Mouse (Mus musculus): Measurements from ENCODE around the gene Rps6ka4. TPM values are rescaled to one million over a fixed set of nuclear protein-coding genes. Genes with fewer than 3 reads are reported as not detected.

Gene Rps6ka4
- 40.3 and 55.5 TPM in 2 replicates for polyA plus RNA-seq (2012; rRNA removed; ENCODE audit: low replicate concordance)

DNA sequence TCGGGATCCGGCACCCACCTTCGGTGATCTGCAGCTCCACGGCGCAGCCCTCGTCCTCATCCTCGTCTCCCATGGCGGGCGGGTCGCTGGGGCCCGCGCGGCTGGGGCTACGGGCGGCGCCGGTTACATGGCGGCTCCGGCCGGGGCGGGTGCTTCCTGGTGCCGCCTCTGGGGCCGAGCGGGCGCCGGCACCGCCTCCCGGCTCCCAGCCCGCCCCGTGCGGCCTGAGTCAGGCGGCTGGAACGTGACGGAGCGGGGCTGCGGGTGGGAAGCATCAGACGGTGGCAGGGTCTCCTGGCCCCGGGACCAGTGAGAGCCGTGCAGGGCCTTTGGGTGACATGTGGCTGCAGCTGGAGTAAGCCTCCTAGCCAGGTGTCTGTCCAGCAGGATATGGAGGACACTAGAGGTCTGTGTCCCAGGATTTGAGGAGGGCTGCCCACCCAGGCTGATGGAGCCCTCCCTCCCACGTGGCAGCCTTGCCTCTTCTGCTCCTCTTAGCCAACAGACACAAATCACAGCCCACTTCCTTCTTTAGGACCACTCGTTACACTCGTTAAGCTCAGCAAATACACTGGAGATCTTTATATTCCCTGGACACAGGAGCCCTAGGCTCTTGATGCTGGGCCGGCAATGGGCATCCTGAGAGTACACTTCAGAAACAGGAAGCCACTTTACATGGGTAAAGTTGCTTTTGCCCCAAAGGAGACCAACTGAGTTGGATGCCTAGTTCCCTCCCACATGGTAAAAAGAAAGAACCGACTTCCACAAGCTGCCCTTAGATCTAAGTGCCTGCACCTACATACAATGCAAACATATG lies at the start of gene Rps6ka4:
TSS of gene Rps6ka4 (minus strand) at position 162 of the 817 bp plus-strand sequence.

DNA sequence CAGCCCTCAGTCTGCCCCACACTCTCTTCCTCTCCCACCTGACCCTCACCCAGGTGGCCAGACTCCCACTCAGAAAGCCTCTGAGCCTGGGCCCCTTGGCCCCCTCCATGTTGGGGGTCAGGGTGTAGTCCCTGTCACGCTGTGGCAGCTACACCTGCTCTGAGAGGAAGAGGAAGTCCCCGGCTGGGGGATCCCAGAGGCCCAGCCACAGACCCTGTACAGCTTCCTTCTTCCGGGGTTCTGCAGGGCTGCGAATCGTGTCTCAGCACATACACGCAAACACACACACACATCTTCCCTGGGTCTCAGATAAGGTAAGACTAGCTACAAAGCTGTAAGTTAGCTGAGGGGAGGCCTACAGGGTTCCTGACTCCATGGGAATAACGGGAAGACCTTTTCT lies 17.6 kb upstream of the Rps6ka4 start, which contains the start of gene Ccdc88b:
TSS of gene Ccdc88b (minus strand) at position 181 of the 400 bp plus-strand sequence.

Other genes with a start within 250 kb of the Rps6ka4 start
- 28.0 and 29.4 TPM in 2 replicates for gene Ccdc88b, start 17.6 kb upstream of the Rps6ka4 start, polyA plus RNA-seq (2012; rRNA removed; ENCODE audit: low replicate concordance)
- 47.0 and 71.7 TPM in 2 replicates for gene Trmt112, start 69.1 kb upstream of the Rps6ka4 start, polyA plus RNA-seq (2012; rRNA removed; ENCODE audit: low replicate concordance)
- gene Prdx5, start 69.5 kb upstream of the Rps6ka4 start, polyA plus RNA-seq (2012; rRNA removed; ENCODE audit: low replicate concordance), result 173 and 198 TPM in 2 replicates
- gene Esrra, start 81.2 kb upstream of the Rps6ka4 start, polyA plus RNA-seq (2012; rRNA removed; ENCODE audit: low replicate concordance), result 295 and 547 TPM in 2 replicates
- not detected in 2 replicates for gene Catsperz, start 84.7 kb upstream of the Rps6ka4 start, polyA plus RNA-seq (2012; rRNA removed; ENCODE audit: low replicate concordance)
- not detected in 2 replicates for gene Kcnk4, start 93.9 kb upstream of the Rps6ka4 start, polyA plus RNA-seq (2012; rRNA removed; ENCODE audit: low replicate concordance)
- 87.2 and 152 TPM in 2 replicates for gene Bad, start 101.2 kb upstream of the Rps6ka4 start, polyA plus RNA-seq (2012; rRNA removed; ENCODE audit: low replicate concordance)
- 116 and 165 TPM in 2 replicates for gene Gpr137, start 101.8 kb upstream of the Rps6ka4 start, polyA plus RNA-seq (2012; rRNA removed; ENCODE audit: low replicate concordance)
- gene Ppp1r14b, start 134.3 kb upstream of the Rps6ka4 start, polyA plus RNA-seq (2012; rRNA removed; ENCODE audit: low replicate concordance), result 114 and 131 TPM in 2 replicates
- 470 and 523 TPM in 2 replicates for gene Plcb3, start 135.8 kb upstream of the Rps6ka4 start, polyA plus RNA-seq (2012; rRNA removed; ENCODE audit: low replicate concordance)
- 26.0 and 27.9 TPM in 2 replicates for gene Fkbp2, start 139.9 kb upstream of the Rps6ka4 start, polyA plus RNA-seq (2012; rRNA removed; ENCODE audit: low replicate concordance)
- 28.2 and 41.3 TPM in 2 replicates for gene Vegfb, start 147.0 kb upstream of the Rps6ka4 start, polyA plus RNA-seq (2012; rRNA removed; ENCODE audit: low replicate concordance)
- 35.7 and 47.7 TPM in 2 replicates for gene Dnajc4, start 151.9 kb upstream of the Rps6ka4 start, polyA plus RNA-seq (2012; rRNA removed; ENCODE audit: low replicate concordance)
- gene Nudt22, start 155.5 kb upstream of the Rps6ka4 start, polyA plus RNA-seq (2012; rRNA removed; ENCODE audit: low replicate concordance), result 44.2 and 67.5 TPM in 2 replicates
- gene Trpt1, start 155.5 kb upstream of the Rps6ka4 start, polyA plus RNA-seq (2012; rRNA removed; ENCODE audit: low replicate concordance), result 8.4 and 10.9 TPM in 2 replicates
- 8.8 and 17.2 TPM in 2 replicates for gene Fermt3, start 178.8 kb upstream of the Rps6ka4 start, polyA plus RNA-seq (2012; rRNA removed; ENCODE audit: low replicate concordance)
- 15.1 and 19.1 TPM in 2 replicates for gene Stip1, start 199.3 kb upstream of the Rps6ka4 start, polyA plus RNA-seq (2012; rRNA removed; ENCODE audit: low replicate concordance)
- 39.6 and 55.8 TPM in 2 replicates for gene Macrod1, start 216.2 kb upstream of the Rps6ka4 start, polyA plus RNA-seq (2012; rRNA removed; ENCODE audit: low replicate concordance)

All from duodenum, adult 2 months (tissue).